Mouse (Mus musculus): ENCODE data around the gene Dmgdh. TPM values are rescaled to one million over a fixed set of nuclear protein-coding genes. Genes with fewer than 3 reads are reported as not detected.

The Dmgdh gene
- polyA plus RNA-seq, 1 experiment from 2014 or later, result 0.07 TPM

GRCm38 (mm10) chr13:93772279-93772636 lies 98.0 kb downstream of the Dmgdh start:
- Histone ChIP-seq H3K4me2 (ENCODE audit: low read depth, low read length) (peak overlapping the region; percentile 87), H3K27me3 (replicated peaks; ENCODE audit: control insufficient read depth, insufficient read depth, low read length) (no peaks in the 10 kb centered on the region), H3K4me3 (ENCODE audit: low read depth, low read length) (peak overlapping the region; percentile 67), H3K9me3 (ENCODE audit: control insufficient read depth, low read length) (no peaks in the 10 kb centered on the region), H3K4me1 (ENCODE audit: control insufficient read depth, insufficient read depth, low read length) (no peaks in the 10 kb centered on the region), H3K36me3 (ENCODE audit: control insufficient read depth, insufficient read depth, low read length) (no peaks in the 10 kb centered on the region), H3K27ac (replicated peaks; ENCODE audit: low read depth, low read length) (0 out of 2 replicates have a peak overlapping the region, but pooled peaks have one; percentile 86), H3K9ac (ENCODE audit: low read depth, low read length) (peak overlapping the region; percentile 82)
- 31% methylated on average over 8 of the region's 8 CpGs for WGBS
- ATAC-seq (ENCODE audit: low read depth) (no peak; the same call in 1 of the 2 replicates), DNase-seq (ENCODE audit: low spot score) (no peak)

GRCm38 (mm10) chr13:93772861-93773260 lies 98.6 kb downstream of the Dmgdh start:
- ATAC-seq (ENCODE audit: low read depth), result no peak
- 79% methylated on average over 7 of the region's 7 CpGs for WGBS

GRCm38 (mm10) chr13:93773704-93774315 lies 99.6 kb downstream of the Dmgdh start:
- ATAC-seq (ENCODE audit: low read depth) (no peak), DNase-seq (ENCODE audit: low spot score) (no peak)
- Histone ChIP-seq H3K9ac (ENCODE audit: low read depth, low read length) (no peak overlapping the region), H3K9me3 (ENCODE audit: control insufficient read depth, low read length) (no peaks in the 10 kb centered on the region), H3K27ac (replicated peaks; ENCODE audit: low read depth, low read length) (no peak overlapping the region), H3K4me2 (ENCODE audit: low read depth, low read length) (no peak overlapping the region), H3K36me3 (ENCODE audit: control insufficient read depth, insufficient read depth, low read length) (no peaks in the 10 kb centered on the region), H3K4me3 (ENCODE audit: low read depth, low read length) (no peak overlapping the region), H3K27me3 (replicated peaks; ENCODE audit: control insufficient read depth, insufficient read depth, low read length) (no peaks in the 10 kb centered on the region), H3K4me1 (ENCODE audit: control insufficient read depth, insufficient read depth, low read length) (no peaks in the 10 kb centered on the region)
- WGBS, result 44% methylated on average over 7 of the region's 7 CpGs

More at GRCm38 (mm10) chr13:93772861-93773260, 98.6 kb downstream of the Dmgdh start:
- Histone ChIP-seq H3K9ac (ENCODE audit: low read depth, low read length) (no peak overlapping the region), H3K4me2 (ENCODE audit: low read depth, low read length) (peak overlapping the region; percentile 87), H3K4me1 (ENCODE audit: control insufficient read depth, insufficient read depth, low read length) (no peaks in the 10 kb centered on the region), H3K36me3 (ENCODE audit: control insufficient read depth, insufficient read depth, low read length) (no peaks in the 10 kb centered on the region), H3K27me3 (replicated peaks; ENCODE audit: control insufficient read depth, insufficient read depth, low read length) (no peaks in the 10 kb centered on the region), H3K4me3 (ENCODE audit: low read depth, low read length) (no peak overlapping the region), H3K9me3 (ENCODE audit: control insufficient read depth, low read length) (no peaks in the 10 kb centered on the region), H3K27ac (replicated peaks; ENCODE audit: low read depth, low read length) (no peak overlapping the region)
- no peak for DNase-seq (ENCODE audit: low spot score)

- Histone ChIP-seq H3K9ac (ENCODE audit: low read depth, low read length) (no peak overlapping the region), H3K4me2 (ENCODE audit: low read depth, low read length) (no peak overlapping the region), H3K4me1 (ENCODE audit: control insufficient read depth, insufficient read depth, low read length) (peaks cover 5% of the 10 kb centered on the region; the same call in 1 of the 2 replicates), H3K9me3 (ENCODE audit: control insufficient read depth, low read length) (peaks cover 5% of the 10 kb centered on the region; the same call in 1 of the 2 replicates), H3K4me3 (ENCODE audit: low read depth, low read length) (no peak overlapping the region), H3K27ac (replicated peaks; ENCODE audit: low read depth, low read length) (no peak overlapping the region), H3K27me3 (replicated peaks; ENCODE audit: control insufficient read depth, insufficient read depth, low read length) (no peaks in the 10 kb centered on the region), H3K36me3 (ENCODE audit: control insufficient read depth, insufficient read depth, low read length) (no peaks in the 10 kb centered on the region)
- ATAC-seq (ENCODE audit: low read depth) (no peak), DNase-seq (ENCODE audit: low spot score) (no peak)
- WGBS, result 88% methylated on average over 5 of the region's 5 CpGs
These were observed 108.6 kb downstream of the Dmgdh start for GRCm38 (mm10) chr13:93782823-93783222.

GRCm38 (mm10) chr13:93785329-93785728 lies 111.1 kb downstream of the Dmgdh start:
- H3K9ac ChIP-seq (ENCODE audit: low read depth, low read length), result no peak overlapping the region
- H3K4me1 ChIP-seq (ENCODE audit: control insufficient read depth, insufficient read depth, low read length), result peaks cover 10% of the 10 kb centered on the region
- H3K27me3 ChIP-seq (replicated peaks; ENCODE audit: control insufficient read depth, insufficient read depth, low read length), result no peaks in the 10 kb centered on the region
- WGBS, result 69% methylated on average over 3 of the region's 3 CpGs
- no peak for DNase-seq (ENCODE audit: low spot score)
- no peaks in the 10 kb centered on the region for H3K36me3 ChIP-seq (ENCODE audit: control insufficient read depth, insufficient read depth, low read length)
- no peak for ATAC-seq (ENCODE audit: low read depth)
- H3K27ac ChIP-seq (replicated peaks; ENCODE audit: low read depth, low read length), result no peak overlapping the region
- H3K9me3 ChIP-seq (ENCODE audit: control insufficient read depth, low read length), result peaks cover 5% of the 10 kb centered on the region; the same call in 1 of the 2 replicates
- H3K4me3 ChIP-seq (ENCODE audit: low read depth, low read length), result no peak overlapping the region
- no peak overlapping the region for H3K4me2 ChIP-seq (ENCODE audit: low read depth, low read length)

GRCm38 (mm10) chr13:93786051-93786450 lies 111.8 kb downstream of the Dmgdh start:
- Histone ChIP-seq H3K4me1 (ENCODE audit: control insufficient read depth, insufficient read depth, low read length) (peaks cover 10% of the 10 kb centered on the region), H3K4me3 (ENCODE audit: low read depth, low read length) (no peak overlapping the region), H3K4me2 (ENCODE audit: low read depth, low read length) (no peak overlapping the region), H3K9ac (ENCODE audit: low read depth, low read length) (no peak overlapping the region), H3K9me3 (ENCODE audit: control insufficient read depth, low read length) (peaks cover 3% of the 10 kb centered on the region; the same call in 1 of the 2 replicates), H3K27ac (replicated peaks; ENCODE audit: low read depth, low read length) (no peak overlapping the region), H3K27me3 (replicated peaks; ENCODE audit: control insufficient read depth, insufficient read depth, low read length) (no peaks in the 10 kb centered on the region), H3K36me3 (ENCODE audit: control insufficient read depth, insufficient read depth, low read length) (no peaks in the 10 kb centered on the region)
- WGBS, result 91% methylated on average over 2 of the region's 2 CpGs
- ATAC-seq (ENCODE audit: low read depth) (no peak), DNase-seq (ENCODE audit: low spot score) (no peak)

- DNase-seq (ENCODE audit: low spot score), result peak; percentile 75
- Histone ChIP-seq H3K36me3 (ENCODE audit: control insufficient read depth, insufficient read depth, low read length) (no peaks in the 10 kb centered on the region), H3K9me3 (ENCODE audit: control insufficient read depth, low read length) (no peaks in the 10 kb centered on the region), H3K4me3 (ENCODE audit: low read depth, low read length) (no peak overlapping the region), H3K27me3 (replicated peaks; ENCODE audit: control insufficient read depth, insufficient read depth, low read length) (no peaks in the 10 kb centered on the region), H3K9ac (ENCODE audit: low read depth, low read length) (no peak overlapping the region), H3K27ac (replicated peaks; ENCODE audit: low read depth, low read length) (no peak overlapping the region), H3K4me2 (ENCODE audit: low read depth, low read length) (no peak overlapping the region), H3K4me1 (ENCODE audit: control insufficient read depth, insufficient read depth, low read length) (peaks cover 10% of the 10 kb centered on the region)
- WGBS, result 47% methylated on average over 8 of the region's 8 CpGs
- no peak for ATAC-seq (ENCODE audit: low read depth)
These were observed 113.4 kb downstream of the Dmgdh start for GRCm38 (mm10) chr13:93787647-93788046.

GRCm38 (mm10) chr13:93792945-93793642 lies 118.9 kb downstream of the Dmgdh start:
- 41% methylated on average over 11 of the region's 11 CpGs for WGBS
- H3K4me1 ChIP-seq (ENCODE audit: control insufficient read depth, insufficient read depth, low read length), result peaks cover 3% of the 10 kb centered on the region; the same call in 1 of the 2 replicates
- no peak overlapping the region for H3K4me3 ChIP-seq (ENCODE audit: low read depth, low read length)
- H3K27me3 ChIP-seq (replicated peaks; ENCODE audit: control insufficient read depth, insufficient read depth, low read length), result no peaks in the 10 kb centered on the region
- H3K9me3 ChIP-seq (ENCODE audit: control insufficient read depth, low read length), result no peaks in the 10 kb centered on the region; the same call in 1 of the 2 replicates
- H3K9ac ChIP-seq (ENCODE audit: low read depth, low read length), result no peak overlapping the region
- H3K4me2 ChIP-seq (ENCODE audit: low read depth, low read length), result no peak overlapping the region
- H3K36me3 ChIP-seq (ENCODE audit: control insufficient read depth, insufficient read depth, low read length), result no peaks in the 10 kb centered on the region
- no peak overlapping the region for H3K27ac ChIP-seq (replicated peaks; ENCODE audit: low read depth, low read length)
- peak; percentile 87 for DNase-seq (ENCODE audit: low spot score)
- peak; percentile 84 for ATAC-seq (ENCODE audit: low read depth)
